Mouse (Mus musculus) A20 (cell line): Measurements from ENCODE around the gene Spsb4.
A peak's percentile ranks its signal among the peaks of the same experiment; 100 is the strongest.

Source experiments
- DNase-seq: peaks from one replicate; pipeline ENCODE4 v3.0.0-alpha.2; 2011; ENCODE audit warnings: low read depth, low spot score

Spsb4 gene

GRCm38 (mm10) chr9:97018677-97019147 lies at the start of gene Spsb4:
Gene Spsb4, minus strand, starts transcription at chr9:97018843.
- DNase-seq, result peak; percentile 91

GRCm38 (mm10) chr9:97067761-97068160 lies 49.1 kb upstream of the Spsb4 start:
- DNase-seq, result no peak

- DNase-seq, result no peak
Measured at GRCm38 (mm10) chr9:97065885-97066284, 47.2 kb upstream of the Spsb4 start.

GRCm38 (mm10) chr9:97065216-97065615 lies 46.6 kb upstream of the Spsb4 start:
- no peak for DNase-seq

- DNase-seq, result no peak
Measured at GRCm38 (mm10) chr9:97064161-97064560, 45.5 kb upstream of the Spsb4 start.

GRCm38 (mm10) chr9:97061696-97062095 lies 43.1 kb upstream of the Spsb4 start:
- DNase-seq, result peak; percentile 30

- no peak for DNase-seq
Measured at GRCm38 (mm10) chr9:97056541-97057338, 38.1 kb upstream of the Spsb4 start.

GRCm38 (mm10) chr9:97055906-97056305 lies 37.3 kb upstream of the Spsb4 start:
- no peak for DNase-seq

GRCm38 (mm10) chr9:97051176-97051575 lies 32.5 kb upstream of the Spsb4 start:
- DNase-seq, result no peak

- DNase-seq, result no peak
Measured at GRCm38 (mm10) chr9:97046240-97046639, 27.6 kb upstream of the Spsb4 start.

GRCm38 (mm10) chr9:97041633-97042032 lies 23.0 kb upstream of the Spsb4 start:
- DNase-seq, result peak; percentile 56

GRCm38 (mm10) chr9:97038010-97038409 lies 19.4 kb upstream of the Spsb4 start:
- no peak for DNase-seq

GRCm38 (mm10) chr9:97036656-97037055 lies 18.0 kb upstream of the Spsb4 start:
- DNase-seq, result no peak

GRCm38 (mm10) chr9:97027361-97027760 lies 8.7 kb upstream of the Spsb4 start:
- DNase-seq, result no peak

- DNase-seq, result no peak
Measured at GRCm38 (mm10) chr9:97026006-97026405, 7.4 kb upstream of the Spsb4 start.

GRCm38 (mm10) chr9:97024451-97024850 lies 5.8 kb upstream of the Spsb4 start:
- no peak for DNase-seq

- DNase-seq, result no peak
Measured at GRCm38 (mm10) chr9:97022948-97023347, 4.3 kb upstream of the Spsb4 start.

GRCm38 (mm10) chr9:97022371-97022770 lies 3.7 kb upstream of the Spsb4 start:
- DNase-seq, result no peak

GRCm38 (mm10) chr9:97020152-97020551 lies 1.5 kb upstream of the Spsb4 start:
- DNase-seq, result no peak

GRCm38 (mm10) chr9:97019686-97020085 lies 1.0 kb upstream of the Spsb4 start:
- no peak for DNase-seq

GRCm38 (mm10) chr9:97019231-97019630 lies 588 bp upstream of the Spsb4 start:
- DNase-seq, result no peak

- DNase-seq, result peak; percentile 79
Measured at GRCm38 (mm10) chr9:97017811-97018641, 617 bp downstream of the Spsb4 start.
